Mouse (Mus musculus): ENCODE measurements around the gene Cep295nl.

The Cep295nl gene

GRCm38 (mm10) chr11:118346395-118347096 lies 4.2 kb upstream of the Cep295nl start:
- H3K27me3 ChIP-seq (ENCODE audit: control insufficient read depth, insufficient read depth, low read length, poor library complexity, severe bottlenecking) = no peaks in the 10 kb centered on the region

GRCm38 (mm10) chr11:118345693-118346092 lies 3.4 kb upstream of the Cep295nl start:
- Histone ChIP-seq H3K36me3 (ENCODE audit: control insufficient read depth, insufficient read depth, low read length, poor library complexity, severe bottlenecking) (no peaks in the 10 kb centered on the region), H3K27me3 (ENCODE audit: control insufficient read depth, insufficient read depth, low read length, poor library complexity, severe bottlenecking) (no peaks in the 10 kb centered on the region)
- no peak for DNase-seq (ENCODE audit: low read depth, low spot score)

More at GRCm38 (mm10) chr11:118346395-118347096, 4.2 kb upstream of the Cep295nl start:
- no peak for DNase-seq (ENCODE audit: low read depth, low spot score)
- H3K36me3 ChIP-seq (ENCODE audit: control insufficient read depth, insufficient read depth, low read length, poor library complexity, severe bottlenecking) = no peaks in the 10 kb centered on the region

DNA sequence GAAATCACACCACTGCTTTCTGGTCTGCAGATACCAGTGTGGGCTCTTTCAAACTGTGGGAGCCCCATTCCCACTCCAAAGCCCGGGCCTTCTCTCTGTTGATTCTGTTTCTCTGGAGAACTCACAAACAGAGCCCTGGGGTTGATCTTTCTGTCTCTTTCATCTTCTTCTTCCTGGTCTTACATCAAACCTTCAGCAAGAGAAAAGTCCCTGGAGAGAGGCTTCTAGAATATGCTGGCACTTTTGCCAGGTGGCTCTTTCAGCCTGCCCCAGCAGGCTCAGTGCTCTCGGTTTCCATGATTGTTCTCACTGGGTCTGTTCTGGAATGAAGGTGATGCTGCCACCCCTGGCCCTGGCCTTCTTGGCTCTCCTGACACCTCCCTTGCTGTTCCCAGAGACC lies 1.3 kb upstream of the Cep295nl start:
- Histone ChIP-seq H3K27me3 (ENCODE audit: control insufficient read depth, insufficient read depth, low read length, poor library complexity, severe bottlenecking) (no peaks in the 10 kb centered on the region), H3K36me3 (ENCODE audit: control insufficient read depth, insufficient read depth, low read length, poor library complexity, severe bottlenecking) (no peaks in the 10 kb centered on the region)
- DNase-seq (ENCODE audit: low read depth, low spot score) = no peak

DNA sequence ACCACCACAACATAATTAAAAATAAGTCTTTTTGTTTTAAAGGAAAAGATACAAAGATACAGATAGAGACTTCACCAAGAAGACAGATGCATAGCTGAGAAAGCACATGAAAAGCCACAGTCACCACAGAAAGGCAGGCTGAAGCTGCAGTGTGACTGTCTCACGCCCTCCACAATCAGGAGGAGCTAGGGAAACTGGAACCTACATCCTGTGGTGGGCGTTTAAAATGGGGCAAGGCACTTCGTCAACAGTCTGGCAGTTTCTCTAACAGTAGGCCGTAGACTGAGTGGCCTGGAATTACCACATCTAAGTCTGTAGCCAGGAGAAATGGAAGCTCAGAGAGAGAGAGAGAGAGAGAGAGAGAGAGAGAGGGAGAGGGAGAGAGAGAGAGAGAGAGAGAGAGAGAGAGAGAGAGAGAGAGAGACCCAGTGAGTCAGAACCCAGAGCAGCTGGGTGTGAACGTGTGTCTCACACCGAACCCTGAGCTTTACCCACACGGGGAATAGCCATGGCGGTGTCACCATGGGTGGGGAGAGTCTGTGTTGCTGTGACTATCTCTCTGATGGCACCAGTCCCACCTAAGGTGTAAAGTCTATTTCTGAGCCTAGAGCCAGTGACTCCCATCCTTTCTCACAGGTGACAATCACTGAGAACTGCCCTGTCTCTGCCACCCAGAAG lies 4.7 kb downstream of the Cep295nl start:
- no peaks in the 10 kb centered on the region for H3K27me3 ChIP-seq (ENCODE audit: control insufficient read depth, insufficient read depth, low read length, poor library complexity, severe bottlenecking)
- H3K36me3 ChIP-seq (ENCODE audit: control insufficient read depth, insufficient read depth, low read length, poor library complexity, severe bottlenecking) = no peaks in the 10 kb centered on the region
- DNase-seq (ENCODE audit: low read depth, low spot score) = no peak

DNA sequence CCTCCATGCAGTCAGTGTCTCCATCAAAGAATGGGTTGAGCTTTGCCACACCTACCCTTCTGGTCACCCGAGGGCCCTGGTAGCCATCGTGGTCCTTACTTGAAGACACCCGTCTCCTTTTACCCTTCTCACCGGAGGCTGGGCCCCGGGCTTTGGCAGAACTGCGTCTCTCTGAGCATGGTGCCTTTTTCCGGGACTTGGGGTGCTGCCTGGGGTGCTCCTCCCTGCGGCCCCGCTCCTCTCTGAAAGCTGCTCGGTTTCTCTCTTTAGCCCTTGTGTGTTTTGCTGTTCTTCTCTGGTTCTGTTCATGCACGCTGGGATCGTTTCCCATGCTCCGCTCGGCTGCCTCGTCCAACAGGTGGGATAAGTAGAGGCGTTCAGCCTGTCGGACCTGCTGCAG lies 8.9 kb downstream of the Cep295nl start:
- H3K36me3 ChIP-seq (ENCODE audit: control insufficient read depth, insufficient read depth, low read length, poor library complexity, severe bottlenecking) = no peaks in the 10 kb centered on the region
- no peaks in the 10 kb centered on the region for H3K27me3 ChIP-seq (ENCODE audit: control insufficient read depth, insufficient read depth, low read length, poor library complexity, severe bottlenecking)
- no peak for DNase-seq (ENCODE audit: low read depth, low spot score)

DNA sequence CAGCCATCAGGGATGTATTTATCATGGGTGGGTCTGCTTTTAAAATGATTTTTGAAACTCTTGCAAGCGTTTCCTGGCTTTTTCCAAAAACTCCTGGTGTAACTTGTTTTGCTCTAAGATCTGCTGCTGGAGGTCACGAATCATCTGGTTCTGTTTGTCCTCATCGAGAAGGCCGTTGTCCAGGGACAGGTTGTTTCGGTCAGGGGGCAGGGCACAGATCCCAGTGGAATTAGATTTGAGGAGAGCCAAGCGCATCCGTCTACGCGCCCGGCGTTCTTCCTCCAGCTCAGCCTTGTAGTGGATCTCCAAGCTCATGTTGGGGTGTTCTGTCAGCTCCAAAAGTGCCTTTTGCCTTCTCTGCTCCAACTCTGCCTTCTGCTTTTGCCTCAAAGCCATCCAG lies 9.9 kb downstream of the Cep295nl start:
- Histone ChIP-seq H3K36me3 (ENCODE audit: control insufficient read depth, insufficient read depth, low read length, poor library complexity, severe bottlenecking) (no peaks in the 10 kb centered on the region), H3K27me3 (ENCODE audit: control insufficient read depth, insufficient read depth, low read length, poor library complexity, severe bottlenecking) (no peaks in the 10 kb centered on the region)
- no peak for DNase-seq (ENCODE audit: low read depth, low spot score)

DNA sequence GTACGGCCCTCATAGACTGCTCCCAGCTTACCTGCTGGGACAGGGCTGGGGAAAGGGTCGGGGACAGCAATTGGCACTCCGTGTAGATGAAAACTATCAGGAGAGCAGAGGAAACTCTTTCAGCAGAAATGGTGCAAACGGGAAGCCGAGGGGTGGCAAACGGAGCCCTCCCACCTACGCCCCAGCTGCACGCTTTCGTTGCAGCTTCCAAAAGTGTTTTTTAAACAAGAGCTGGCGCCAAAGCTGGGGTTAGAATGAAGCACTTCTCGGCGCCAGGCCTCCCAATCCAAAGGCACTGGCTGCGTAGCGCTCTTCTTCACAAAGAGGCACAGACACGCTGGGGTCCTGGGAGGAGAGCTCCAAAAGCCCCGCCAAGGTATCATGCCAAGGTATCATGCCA lies 11.5 kb downstream of the Cep295nl start:
- Histone ChIP-seq H3K27me3 (ENCODE audit: control insufficient read depth, insufficient read depth, low read length, poor library complexity, severe bottlenecking) (no peaks in the 10 kb centered on the region), H3K36me3 (ENCODE audit: control insufficient read depth, insufficient read depth, low read length, poor library complexity, severe bottlenecking) (no peaks in the 10 kb centered on the region)
- DNase-seq (ENCODE audit: low read depth, low spot score) = no peak

GRCm38 (mm10) chr11:118330361-118330760 lies 11.9 kb downstream of the Cep295nl start:
- H3K36me3 ChIP-seq (ENCODE audit: control insufficient read depth, insufficient read depth, low read length, poor library complexity, severe bottlenecking) = no peaks in the 10 kb centered on the region
- no peaks in the 10 kb centered on the region for H3K27me3 ChIP-seq (ENCODE audit: control insufficient read depth, insufficient read depth, low read length, poor library complexity, severe bottlenecking)
- DNase-seq (ENCODE audit: low read depth, low spot score) = no peak

- no peaks in the 10 kb centered on the region for H3K36me3 ChIP-seq (ENCODE audit: control insufficient read depth, insufficient read depth, low read length, poor library complexity, severe bottlenecking)
- DNase-seq (ENCODE audit: low read depth, low spot score) = no peak
- H3K27me3 ChIP-seq (ENCODE audit: control insufficient read depth, insufficient read depth, low read length, poor library complexity, severe bottlenecking) = no peaks in the 10 kb centered on the region
Observed at GRCm38 (mm10) chr11:118328947-118329346, 13.4 kb downstream of the Cep295nl start.

- no peaks in the 10 kb centered on the region for H3K27me3 ChIP-seq (ENCODE audit: control insufficient read depth, insufficient read depth, low read length, poor library complexity, severe bottlenecking)
- no peak for DNase-seq (ENCODE audit: low read depth, low spot score)
- no peaks in the 10 kb centered on the region for H3K36me3 ChIP-seq (ENCODE audit: control insufficient read depth, insufficient read depth, low read length, poor library complexity, severe bottlenecking)
Observed at GRCm38 (mm10) chr11:118328511-118328910, 13.8 kb downstream of the Cep295nl start.

DNA sequence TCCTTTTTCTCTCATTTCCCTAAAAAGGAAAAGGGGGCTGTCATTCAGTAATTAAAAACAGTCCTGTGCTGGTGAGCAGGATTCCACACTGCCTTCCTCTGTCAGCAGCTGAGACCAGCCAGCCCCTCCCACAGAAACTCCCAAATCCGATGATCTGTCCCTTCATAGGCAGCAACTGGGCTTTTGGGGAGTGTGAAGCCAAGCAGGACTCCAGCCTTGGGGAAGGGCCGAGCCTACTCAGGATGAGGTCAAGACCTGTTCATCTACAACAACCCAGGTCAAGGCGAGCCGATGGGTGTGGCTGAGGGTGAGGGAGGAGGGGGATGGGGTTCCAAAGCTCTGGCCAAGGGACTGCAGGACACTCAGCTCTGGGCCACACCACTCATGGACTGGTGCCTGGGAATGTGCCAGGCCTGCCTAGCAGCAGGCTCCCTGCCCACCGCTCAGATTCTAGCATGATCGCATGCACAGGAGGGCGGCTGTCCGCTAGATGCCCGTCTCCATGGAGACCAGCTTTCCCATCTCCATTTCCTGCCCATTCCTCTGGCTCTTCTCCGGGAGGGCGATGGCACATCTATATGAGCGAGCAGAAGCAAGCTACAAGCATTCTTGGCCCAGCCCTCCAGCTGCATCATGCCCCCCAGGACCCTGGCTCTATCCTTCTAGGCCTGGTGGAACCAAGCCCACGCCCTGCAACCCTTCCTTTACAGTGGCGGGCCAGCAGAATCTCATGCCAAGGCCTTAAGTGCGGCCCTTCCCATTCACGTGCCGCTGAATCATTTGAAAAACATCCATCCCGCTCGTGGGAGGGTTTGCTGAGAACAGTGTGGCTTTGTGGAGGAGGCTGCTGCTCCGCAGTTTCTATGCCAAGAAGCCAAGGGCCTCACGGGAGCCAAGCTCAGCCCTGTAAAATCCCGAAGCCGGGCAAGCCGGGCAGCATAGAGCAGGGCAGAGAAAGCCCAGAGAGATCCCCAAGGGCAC lies 15.0 kb downstream of the Cep295nl start:
- H3K27me3 ChIP-seq (ENCODE audit: control insufficient read depth, insufficient read depth, low read length, poor library complexity, severe bottlenecking) = no peaks in the 10 kb centered on the region
- DNase-seq (ENCODE audit: low read depth, low spot score) = no peak
- H3K36me3 ChIP-seq (ENCODE audit: control insufficient read depth, insufficient read depth, low read length, poor library complexity, severe bottlenecking) = no peaks in the 10 kb centered on the region

DNA sequence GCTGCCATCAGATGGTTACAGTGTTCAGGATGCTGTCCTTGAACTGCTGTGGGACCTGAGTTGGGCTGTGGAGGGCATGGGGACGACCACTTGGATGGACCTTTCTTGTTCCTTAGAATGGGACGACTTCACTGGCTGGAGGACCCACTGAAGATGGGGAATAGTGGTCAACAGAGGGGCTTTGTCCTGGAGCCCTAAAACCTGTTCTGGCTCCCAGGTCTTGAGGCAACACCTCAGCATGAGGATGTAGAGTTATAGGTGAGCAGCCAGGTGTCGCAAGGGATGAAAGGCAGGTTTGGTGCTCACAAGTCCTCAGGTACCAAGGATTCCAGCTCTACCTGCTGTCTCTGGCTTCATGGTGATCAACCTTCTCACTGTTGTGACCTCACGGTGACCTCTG lies 15.8 kb downstream of the Cep295nl start:
- H3K27me3 ChIP-seq (ENCODE audit: control insufficient read depth, insufficient read depth, low read length, poor library complexity, severe bottlenecking) = no peaks in the 10 kb centered on the region
- H3K36me3 ChIP-seq (ENCODE audit: control insufficient read depth, insufficient read depth, low read length, poor library complexity, severe bottlenecking) = no peaks in the 10 kb centered on the region
- no peak for DNase-seq (ENCODE audit: low read depth, low spot score)

DNA sequence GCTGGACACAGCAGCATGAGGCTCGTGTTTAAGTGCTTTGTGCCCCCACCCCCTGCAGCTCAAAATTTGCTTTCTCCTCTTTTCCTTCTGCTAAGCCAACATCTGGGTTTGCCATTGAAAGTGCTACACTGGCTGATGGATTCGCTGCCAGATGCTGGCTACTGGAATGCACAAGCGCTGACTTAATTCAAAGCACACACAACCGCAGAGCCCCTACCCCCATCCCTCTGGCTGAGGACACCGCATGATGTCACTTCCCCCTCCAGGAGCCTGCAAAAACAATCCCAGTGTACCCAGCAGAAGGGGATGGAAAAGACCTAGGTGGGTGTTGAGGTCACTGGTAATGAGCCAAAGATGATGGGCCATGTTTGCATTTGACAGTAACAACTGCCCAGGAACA lies 17.8 kb downstream of the Cep295nl start:
- no peak for DNase-seq (ENCODE audit: low read depth, low spot score)

GRCm38 (mm10) chr11:118323974-118324373 lies 18.3 kb downstream of the Cep295nl start:
- Histone ChIP-seq H3K36me3 (ENCODE audit: control insufficient read depth, insufficient read depth, low read length, poor library complexity, severe bottlenecking) (no peaks in the 10 kb centered on the region), H3K27me3 (ENCODE audit: control insufficient read depth, insufficient read depth, low read length, poor library complexity, severe bottlenecking) (no peaks in the 10 kb centered on the region)
- no peak for DNase-seq (ENCODE audit: low read depth, low spot score)

More for the DNA sequence above, 17.8 kb downstream of the Cep295nl start:
- Histone ChIP-seq H3K27me3 (ENCODE audit: control insufficient read depth, insufficient read depth, low read length, poor library complexity, severe bottlenecking) (no peaks in the 10 kb centered on the region), H3K36me3 (ENCODE audit: control insufficient read depth, insufficient read depth, low read length, poor library complexity, severe bottlenecking) (no peaks in the 10 kb centered on the region)

GRCm38 (mm10) chr11:118322647-118323046 lies 19.7 kb downstream of the Cep295nl start:
- DNase-seq (ENCODE audit: low read depth, low spot score) = no peak
- no peaks in the 10 kb centered on the region for H3K36me3 ChIP-seq (ENCODE audit: control insufficient read depth, insufficient read depth, low read length, poor library complexity, severe bottlenecking)
- no peaks in the 10 kb centered on the region for H3K27me3 ChIP-seq (ENCODE audit: control insufficient read depth, insufficient read depth, low read length, poor library complexity, severe bottlenecking)
